9 mouse cellular contexts compared by ENCODE assay signal in the genomic region with DNA sequence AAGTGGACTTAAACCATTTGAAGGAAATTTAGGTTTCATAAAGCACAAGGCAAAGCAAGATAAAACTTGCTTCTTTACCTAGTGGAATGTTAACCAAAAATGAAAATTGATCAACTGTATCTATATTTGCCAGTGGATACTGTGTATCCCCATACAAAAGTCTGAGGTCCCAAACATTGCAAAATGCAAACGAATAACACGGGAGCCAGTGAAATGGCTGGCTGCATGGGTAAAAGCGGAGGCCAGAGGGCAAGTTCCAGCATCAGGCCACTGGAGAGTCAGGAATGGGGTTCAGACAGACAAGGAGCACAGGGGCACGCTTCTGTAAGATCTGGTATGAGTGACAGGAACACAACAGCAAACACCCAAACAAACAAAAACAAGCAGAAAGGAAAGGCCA. TPM values are rescaled to one million over a fixed set of nuclear protein-coding genes. Genes with fewer than 3 reads are reported as not detected.
DNase-seq lines count a peak whose midpoint lies in the region; ATAC-seq lines count a peak whose summit lies in the region.
"Had no signal": no experiment of that assay in that cellular context is flagged by ENCODE, and none has a peak within 500 bp of the region (broad histone marks: within the 10 kb centered on the region; RNA-seq: fewer than 3 reads in every experiment).

No protein-coding gene starts in this region.

- H3K9ac ChIP-seq in kidney, embryonic 15.5 days, result no peak overlapping the region
- peak overlapping the region; percentile 96 for H3K9ac ChIP-seq in hindbrain, embryonic 13.5 days
- H3K9ac ChIP-seq in liver, embryonic 16.5 days (ENCODE audit: low read depth, low read length), result peak overlapping the region; percentile 85

- ATAC-seq in erythroblast, adult 5-6 weeks (replicated peaks; ENCODE audit: low FRiP score, poor library complexity, severe bottlenecking), result no peak
- ATAC-seq in kidney, embryonic 15.5 days (replicated peaks; ENCODE audit: low FRiP score), result no peak
- ATAC-seq in hindbrain, embryonic 13.5 days (ENCODE audit: low FRiP score), result no peak
- no peak for ATAC-seq in liver, embryonic 16.5 days (ENCODE audit: low read depth)
- ATAC-seq in inflammation-experienced regulatory T-cells, adult 6 months, result no peak

- H3K4me3 ChIP-seq in erythroblast, embryonic 14.5 days (replicated peaks), result peak overlapping the region; percentile 73
- H3K4me3 ChIP-seq in kidney, embryonic 15.5 days (replicated peaks), result 0 out of 2 replicates have a peak overlapping the region, but pooled peaks have one; percentile 94
- peak overlapping the region; percentile 97; the same call in 1 of the 2 replicates for H3K4me3 ChIP-seq in hindbrain, embryonic 13.5 days
- H3K4me3 ChIP-seq in liver, embryonic 16.5 days (ENCODE audit: low read depth, low read length), result peak overlapping the region; percentile 95

- DNase-seq in kidney, adult 11 months, result no peak
- no peak for DNase-seq in left cerebral cortex, postnatal 14 days (ENCODE audit: low spot score in 2 of 2)
- DNase-seq: gastrocnemius, postnatal 14 days had no signal

- H3K4me1 ChIP-seq in erythroblast, embryonic 14.5 days (ENCODE audit: control insufficient read depth), result peaks cover 77% of the 10 kb centered on the region
- peaks cover 31% of the 10 kb centered on the region for H3K4me1 ChIP-seq in kidney, embryonic 15.5 days
- H3K4me1 ChIP-seq in hindbrain, embryonic 13.5 days (replicated peaks), result peaks cover 18% of the 10 kb centered on the region
- peaks cover 52% of the 10 kb centered on the region for H3K4me1 ChIP-seq in liver, embryonic 16.5 days (ENCODE audit: control insufficient read depth, low read depth, low read length)

- no peak overlapping the region for H3K27ac ChIP-seq in kidney, embryonic 15.5 days
- no peak overlapping the region for H3K27ac ChIP-seq in hindbrain, embryonic 13.5 days
- peak overlapping the region; percentile 88 for H3K27ac ChIP-seq in liver, embryonic 16.5 days (ENCODE audit: low read length)

- intact Hi-C loops in left cerebral cortex, postnatal 14 days (cut with DNase I), result loop anchor here (5.0 kb wide), 1 partner anchor 222 kb away; no protein-coding TSS in a partner anchor

- 84% methylated on average over 4 of the region's 4 CpGs for WGBS in kidney, embryonic 15.5 days
- 54% methylated on average over 4 of the region's 4 CpGs for WGBS in hindbrain, embryonic 13.5 days
- 53% methylated on average over 4 of the region's 4 CpGs for WGBS in liver, embryonic 16.5 days (ENCODE audit: insufficient replicate concordance)

- peaks cover 6% of the 10 kb centered on the region for H3K36me3 ChIP-seq in erythroblast, embryonic 14.5 days (ENCODE audit: control insufficient read depth)
- no peaks in the 10 kb centered on the region for H3K36me3 ChIP-seq in kidney, embryonic 15.5 days
- H3K36me3 ChIP-seq in hindbrain, embryonic 13.5 days, result no peaks in the 10 kb centered on the region
- no peaks in the 10 kb centered on the region for H3K36me3 ChIP-seq in liver, embryonic 16.5 days (ENCODE audit: control insufficient read depth, insufficient read depth)

- H3K27me3 ChIP-seq in erythroblast, embryonic 14.5 days (ENCODE audit: control insufficient read depth), result no peaks in the 10 kb centered on the region
- no peaks in the 10 kb centered on the region for H3K27me3 ChIP-seq in kidney, embryonic 15.5 days
- H3K27me3 ChIP-seq in hindbrain, embryonic 13.5 days, result no peaks in the 10 kb centered on the region
- no peaks in the 10 kb centered on the region for H3K27me3 ChIP-seq in liver, embryonic 16.5 days (ENCODE audit: control insufficient read depth, insufficient read depth, low read depth, low read length)

- H3K9me3 ChIP-seq in erythroblast, embryonic 14.5 days (ENCODE audit: control insufficient read depth, low read length), result no peaks in the 10 kb centered on the region
- no peaks in the 10 kb centered on the region for H3K9me3 ChIP-seq in kidney, embryonic 15.5 days (replicated peaks)
- H3K9me3 ChIP-seq in hindbrain, embryonic 13.5 days, result no peaks in the 10 kb centered on the region
- no peaks in the 10 kb centered on the region for H3K9me3 ChIP-seq in liver, embryonic 16.5 days (replicated peaks; ENCODE audit: control insufficient read depth, low read length)

- H3K4me2 ChIP-seq in kidney, embryonic 15.5 days, result peak overlapping the region; percentile 82; the same call in 1 of the 2 replicates
- H3K4me2 ChIP-seq in hindbrain, embryonic 13.5 days, result peak overlapping the region; percentile 67
- H3K4me2 ChIP-seq in liver, embryonic 16.5 days (ENCODE audit: low read depth, low read length), result peak overlapping the region; percentile 95

RNA-seq across cellular contexts. Expression of gene Gne, which starts 13.3 kb away (rescaled TPM):
- polyA plus RNA-seq in erythroblast, embryonic 14.5 days (2012), result 0.68 and 0.76 TPM in 2 replicates
- total RNA-seq in erythroblast, adult 5-6 weeks (2015; ENCODE audit: low replicate concordance), result 0.77 and 9.4 TPM in 2 replicates
- 6.6 and 8.6 TPM in 2 replicates for total RNA-seq in erythroblast, adult 5-6 weeks (2017; ENCODE audit: low replicate concordance)
- polyA plus RNA-seq in kidney, embryonic 15.5 days (2015; fragmentation: Nextera tagmentation; extraction: Ambion mirVana), result 22.5 and 25.3 TPM in 2 replicates
- 23.6 and 24.1 TPM in 2 replicates for polyA plus RNA-seq in hindbrain, embryonic 13.5 days (2015; fragmentation: Nextera tagmentation; extraction: Ambion mirVana)
- polyA plus RNA-seq in liver, embryonic 16.5 days (2015; fragmentation: Nextera tagmentation; extraction: Ambion mirVana), result 32.2 and 36.2 TPM in 2 replicates
- 10 to 100 TPM; 38.2 to 49.6 TPM for total RNA-seq in left cerebral cortex, postnatal 14 days (2021)
- polyA plus RNA-seq in inflammation-experienced regulatory T-cells, adult 6 months (2017; shearing (Covaris generic)), result 10 to 100 TPM; 13.2 to 20.6 (median 19.4) TPM
